Mouse (Mus musculus): ENCODE measurements around the gene C330007P06Rik. TPM values are rescaled to one million over a fixed set of nuclear protein-coding genes. Genes with fewer than 3 reads are reported as not detected.
"Not testable (repeated sequence)": the region's sequence is repeated elsewhere in the genome, so short reads cannot be mapped to it uniquely, and the experiment has no call there.

Gene C330007P06Rik
- 10 to 100 TPM; 37.0 to 39.3 TPM for total RNA-seq (2021)

GRCm38 (mm10) chrX:36873765-36874164, at the start of gene C330007P06Rik, which contains the start of gene Ube2a:
Gene C330007P06Rik, minus strand, starts transcription at chrX:36874111.
Gene Ube2a, plus strand, starts transcription at chrX:36873900.
- DNase-seq (ENCODE audit: extremely low spot score in 1 of 2, low spot score in 1 of 2) = no peak

DNA sequence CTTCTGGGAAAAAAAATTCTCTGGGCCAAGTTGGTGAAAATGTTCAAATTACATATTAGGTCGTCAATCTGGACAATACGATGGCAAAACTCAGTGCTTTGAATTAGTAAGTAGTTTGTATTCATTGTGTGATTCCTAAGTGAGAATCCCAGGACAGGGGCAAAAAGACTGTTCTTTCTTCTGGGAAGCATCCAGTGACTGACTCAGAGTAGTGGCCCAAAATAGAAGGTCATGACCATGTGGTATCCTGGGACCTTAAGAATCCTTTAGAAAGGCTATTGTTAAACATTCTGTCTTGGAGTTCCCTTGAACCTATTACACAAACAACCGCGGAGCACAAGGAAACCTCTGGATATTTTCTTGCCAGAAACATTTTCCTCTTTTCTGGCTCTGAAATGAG, 47.4 kb upstream of the C330007P06Rik start:
- DNase-seq (ENCODE audit: extremely low spot score in 1 of 2, low spot score in 1 of 2) = no peak

DNA sequence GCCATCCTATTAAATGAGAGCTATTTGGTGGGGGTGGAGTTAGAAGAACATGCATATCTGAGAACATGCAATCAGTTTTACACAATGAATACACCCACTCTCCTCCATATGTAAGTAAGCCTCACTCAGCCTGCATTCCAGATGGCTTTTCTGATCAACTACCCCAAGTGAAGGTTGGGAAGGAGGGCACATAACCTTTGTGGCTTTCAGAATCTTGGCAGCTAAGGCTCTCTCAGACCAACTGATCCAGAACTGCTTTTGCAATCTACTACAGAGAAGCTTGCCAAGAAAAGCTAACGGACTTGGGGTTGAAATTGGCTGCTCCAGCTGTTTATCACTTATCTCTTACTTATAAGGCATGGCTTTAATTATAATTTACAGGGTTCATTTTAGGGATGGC, 43.8 kb upstream of the C330007P06Rik start:
- no peak for DNase-seq (ENCODE audit: extremely low spot score in 1 of 2, low spot score in 1 of 2)

DNA sequence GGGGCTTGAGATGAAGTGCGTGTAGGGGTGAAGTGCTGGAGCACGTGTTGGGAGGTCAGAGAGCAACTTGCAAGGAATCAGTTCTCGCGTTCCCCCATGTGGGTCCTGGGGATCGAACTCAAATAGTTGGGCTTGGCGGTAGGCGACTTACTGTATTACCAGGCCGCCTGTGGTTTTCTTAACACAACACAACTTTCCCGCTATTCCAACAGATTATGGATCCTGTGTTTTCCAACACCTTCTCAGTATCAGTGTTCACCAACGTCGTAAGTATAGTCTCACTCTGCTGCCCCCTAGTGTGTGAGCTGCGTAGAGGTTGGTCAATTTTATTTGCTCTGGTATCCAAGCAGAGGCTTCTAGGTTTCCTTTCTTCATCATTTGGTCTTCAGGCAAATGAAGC, 37.4 kb upstream of the C330007P06Rik start:
- peak in 1 of 2 experiments; percentile 56 for DNase-seq (ENCODE audit: extremely low spot score in 1 of 2, low spot score in 1 of 2)

DNA sequence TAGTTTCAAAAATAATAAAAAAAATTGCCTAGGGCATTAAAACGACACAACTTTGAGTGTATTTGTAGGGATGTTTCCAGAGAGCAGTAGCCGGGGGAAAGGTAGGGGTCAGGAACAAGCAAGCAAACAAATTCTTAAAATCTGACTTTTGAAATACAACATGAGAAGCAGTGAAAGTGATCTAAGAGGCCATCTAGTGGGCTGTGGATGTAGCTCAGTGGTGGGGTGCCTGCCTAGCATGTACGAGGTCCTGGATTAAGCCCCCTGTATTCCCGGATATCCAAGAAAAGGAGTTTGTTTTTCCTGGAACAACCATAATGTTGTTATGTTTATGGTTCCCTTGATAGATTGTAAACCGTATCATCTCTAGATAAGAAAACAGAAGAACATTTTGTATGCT, 32.6 kb upstream of the C330007P06Rik start:
- DNase-seq (ENCODE audit: extremely low spot score in 1 of 2, low spot score in 1 of 2) = no peak

DNA sequence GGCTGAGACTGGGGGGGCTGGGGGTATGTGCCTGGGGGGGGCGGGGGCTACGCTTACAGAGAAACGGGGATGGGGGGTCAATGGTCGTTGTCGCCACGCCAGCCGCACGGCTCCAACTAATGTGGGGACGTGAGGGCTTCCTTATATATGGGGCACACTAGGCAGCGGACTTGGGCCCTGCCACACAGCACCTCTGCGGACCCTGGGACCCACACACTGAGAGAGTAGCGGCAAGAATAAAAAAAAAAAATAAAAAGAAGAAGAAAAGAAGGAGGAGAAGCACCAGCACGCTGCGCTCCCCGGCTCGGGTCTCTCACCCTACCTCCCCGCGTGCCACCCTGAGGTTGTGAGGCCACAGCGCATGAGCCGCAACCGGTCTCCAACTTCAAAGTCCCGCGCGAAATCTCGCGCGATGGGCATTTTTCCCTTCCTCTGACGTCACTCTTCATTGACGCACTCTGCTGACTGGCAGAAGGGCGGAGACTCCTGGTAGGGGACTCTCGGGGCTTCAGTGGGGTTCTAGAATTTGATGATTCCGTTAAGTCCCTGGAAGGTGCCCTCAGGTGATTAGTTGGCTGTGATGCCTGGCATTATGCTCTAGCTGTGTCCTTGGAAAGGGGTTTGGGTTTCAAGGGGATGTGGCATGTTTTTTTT, 29.3 kb upstream of the C330007P06Rik start:
- peak; percentile 72 to 81 for DNase-seq (ENCODE audit: extremely low spot score in 1 of 2, low spot score in 1 of 2)

DNA sequence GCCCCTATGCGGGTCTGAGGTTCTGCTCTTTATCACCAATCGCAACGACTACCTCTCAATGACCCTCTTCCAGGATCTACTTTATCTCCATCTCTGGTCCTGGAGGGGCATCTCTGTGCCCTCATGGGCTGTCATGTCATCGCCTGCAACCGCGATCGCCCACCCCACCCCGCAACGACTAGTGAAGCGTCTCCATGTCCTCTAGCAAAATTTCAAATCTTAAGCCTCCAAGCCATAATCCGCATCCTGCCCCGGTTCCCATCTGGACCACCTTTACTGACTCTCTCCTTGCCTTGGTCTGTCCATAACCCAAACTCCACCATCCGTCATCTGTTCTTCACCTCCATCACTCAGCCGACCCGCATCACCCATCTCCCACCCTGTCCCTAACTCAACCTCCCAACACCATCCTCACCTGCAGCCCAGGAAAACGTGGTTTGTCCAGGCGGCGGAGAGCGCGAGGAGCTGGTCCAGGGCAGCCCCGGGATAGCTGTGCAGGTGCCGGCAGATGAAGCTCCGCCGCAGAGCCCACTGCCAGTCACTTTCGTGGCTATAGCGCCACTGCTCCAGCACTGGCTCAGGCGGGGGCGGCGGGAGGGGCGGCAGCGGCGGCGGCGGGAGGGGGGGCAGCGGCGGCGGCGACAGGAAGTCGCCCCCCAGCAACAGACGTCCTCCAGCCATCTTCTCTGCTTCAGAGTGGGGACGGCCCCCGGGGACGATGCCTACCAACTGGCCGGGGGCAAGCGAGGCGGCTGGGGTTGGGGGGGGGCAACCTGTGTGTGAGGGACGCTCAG, 28.6 kb upstream of the C330007P06Rik start, which contains the start of gene Nkrf:
Nkrf (minus strand) TSS at position 579 of the 794 bp plus-strand sequence.
- DNase-seq (ENCODE audit: extremely low spot score in 1 of 2, low spot score in 1 of 2) = peak; percentile 23 to 39

DNA sequence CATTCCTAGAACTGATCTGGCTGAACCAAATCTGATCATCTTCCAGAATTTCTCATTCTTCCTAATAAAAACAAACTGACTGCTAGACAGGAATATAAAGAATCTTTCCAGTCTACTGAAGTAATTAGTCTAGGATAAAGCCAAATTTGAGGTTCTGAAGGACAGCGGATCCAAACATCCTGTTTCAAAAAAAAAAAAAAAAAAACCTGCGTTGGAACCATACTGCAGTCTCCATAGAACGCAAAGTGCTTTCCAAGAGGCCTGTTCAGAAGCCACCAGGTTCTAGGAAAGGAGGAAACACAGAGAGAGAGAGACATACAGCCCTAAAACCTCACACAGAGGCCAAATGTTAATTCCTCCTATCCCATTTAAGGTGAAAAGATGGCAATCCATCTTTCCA, 27.7 kb upstream of the C330007P06Rik start:
- DNase-seq (ENCODE audit: extremely low spot score in 1 of 2, low spot score in 1 of 2) = no peak

GRCm38 (mm10) chrX:36898931-36899330, 25.0 kb upstream of the C330007P06Rik start:
- not testable (repeated sequence) for DNase-seq (ENCODE audit: extremely low spot score in 1 of 2, low spot score in 1 of 2)

- no peak for DNase-seq (ENCODE audit: extremely low spot score in 1 of 2, low spot score in 1 of 2)
Observed at GRCm38 (mm10) chrX:36884719-36885118, 10.8 kb upstream of the C330007P06Rik start.

GRCm38 (mm10) chrX:36874704-36875128, 805 bp upstream of the C330007P06Rik start:
- no peak for DNase-seq (ENCODE audit: extremely low spot score in 1 of 2, low spot score in 1 of 2)

DNA sequence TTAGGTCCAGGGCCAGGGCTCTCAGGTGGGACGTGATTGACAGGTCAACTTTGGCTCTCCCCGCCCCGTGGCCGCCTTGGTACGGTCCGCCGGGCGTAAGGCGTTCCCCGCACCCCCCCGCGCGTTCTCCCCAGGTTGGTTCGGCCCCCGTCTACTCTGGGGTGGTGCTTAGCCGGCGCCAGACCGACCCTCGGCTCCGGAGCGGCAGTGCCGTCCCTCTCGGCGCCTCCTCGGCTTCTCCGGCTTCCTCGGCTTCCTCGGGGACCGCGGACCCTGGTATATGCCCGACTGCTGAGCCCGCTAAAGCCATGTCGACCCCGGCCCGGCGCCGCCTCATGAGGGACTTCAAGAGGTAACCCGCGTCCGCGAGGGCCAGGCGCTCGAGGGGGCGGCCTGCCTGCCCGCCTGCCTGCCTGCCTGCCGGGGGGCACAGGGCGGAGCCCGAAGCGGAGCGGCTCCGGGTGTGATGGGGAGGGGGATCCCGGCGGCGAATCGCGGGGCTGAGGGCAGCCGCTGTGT, 326 bp upstream of the C330007P06Rik start:
- peak; percentile 79 to 81 for DNase-seq (ENCODE audit: extremely low spot score in 1 of 2, low spot score in 1 of 2)

DNA sequence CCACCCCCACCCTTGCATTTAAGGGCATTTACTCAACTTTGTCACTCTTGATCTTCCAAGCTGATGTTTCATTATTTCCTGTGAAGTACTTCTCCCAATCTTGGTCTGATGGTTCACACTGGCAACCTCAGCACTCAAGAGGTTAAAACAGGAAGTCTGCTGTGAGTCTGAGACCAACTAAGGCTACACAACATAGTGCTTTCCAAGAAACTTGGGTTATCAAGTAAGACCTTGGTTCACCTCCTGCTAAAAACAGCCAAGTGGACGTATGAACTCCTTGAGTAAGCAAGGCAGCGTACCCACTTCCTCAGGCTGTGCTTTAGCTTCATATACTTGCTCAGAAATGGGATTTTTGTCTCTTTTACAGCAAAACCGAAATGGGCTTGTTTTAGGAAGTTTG, 3.5 kb downstream of the C330007P06Rik start:
- DNase-seq (ENCODE audit: extremely low spot score in 1 of 2, low spot score in 1 of 2) = no peak

GRCm38 (mm10) chrX:36864609-36865328, 9.1 kb downstream of the C330007P06Rik start:
- no peak for DNase-seq (ENCODE audit: extremely low spot score in 1 of 2, low spot score in 1 of 2)

- DNase-seq (ENCODE audit: extremely low spot score in 1 of 2, low spot score in 1 of 2) = peak; percentile 53 to 67
Observed at GRCm38 (mm10) chrX:36863766-36864608, 9.9 kb downstream of the C330007P06Rik start.

GRCm38 (mm10) chrX:36852631-36853030, 21.3 kb downstream of the C330007P06Rik start:
- no peak for DNase-seq (ENCODE audit: extremely low spot score in 1 of 2, low spot score in 1 of 2)

DNA sequence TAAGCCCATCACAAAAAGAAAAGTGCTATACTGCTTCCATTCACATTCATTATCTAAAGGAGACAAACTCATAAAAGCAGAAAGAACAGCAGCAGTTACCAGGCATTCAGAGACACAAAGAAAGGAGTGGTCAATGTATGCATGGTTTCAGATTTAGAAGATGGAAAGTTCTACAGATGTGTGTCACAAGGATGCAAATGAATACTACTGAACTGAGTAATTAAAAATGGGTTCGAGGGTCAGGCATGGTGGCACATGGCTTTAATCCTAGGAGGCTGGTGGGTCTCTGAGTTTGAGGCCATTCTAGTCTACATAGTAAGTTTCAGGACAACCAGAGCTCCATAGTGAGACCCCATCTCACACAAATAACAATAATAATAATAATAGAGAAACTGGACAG, 26.8 kb downstream of the C330007P06Rik start:
- DNase-seq (ENCODE audit: extremely low spot score in 1 of 2, low spot score in 1 of 2) = no peak

DNA sequence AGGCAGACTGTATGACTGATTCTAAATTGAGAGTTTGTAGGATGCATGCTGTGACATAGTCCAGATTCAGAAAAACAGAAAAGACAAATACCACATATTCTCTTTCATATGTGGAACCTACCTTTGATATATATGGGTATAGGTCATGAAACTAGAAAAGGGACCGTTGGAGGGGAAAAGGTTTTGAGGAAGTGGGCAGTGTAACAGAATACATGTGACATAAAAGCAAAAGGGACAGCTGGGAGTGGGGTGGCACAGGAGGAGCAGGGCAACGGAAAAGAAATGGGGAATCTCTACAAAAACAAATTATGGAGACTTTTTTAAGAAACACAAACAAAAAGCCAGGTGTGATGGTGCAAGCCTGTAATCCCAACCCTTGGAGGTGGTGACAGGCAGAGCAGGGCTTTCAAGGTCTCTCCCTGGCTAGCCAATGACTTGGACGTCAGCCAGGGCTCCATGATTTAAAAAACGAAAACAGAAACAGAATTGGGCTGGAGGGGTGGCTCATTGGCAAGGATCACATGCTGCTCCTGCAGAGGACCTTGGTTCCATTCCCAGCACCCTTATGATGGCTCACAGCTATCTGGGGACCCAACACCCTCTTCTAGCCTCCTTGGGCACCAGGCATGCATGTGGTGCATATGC, 30.4 kb downstream of the C330007P06Rik start:
- no peak for DNase-seq (ENCODE audit: extremely low spot score in 1 of 2, low spot score in 1 of 2)

- no peak for DNase-seq (ENCODE audit: extremely low spot score in 1 of 2, low spot score in 1 of 2)
Observed at GRCm38 (mm10) chrX:36841698-36842097, 32.2 kb downstream of the C330007P06Rik start.

Measured in layer of hippocampus, postnatal 25 days (tissue).